Mouse (Mus musculus): ENCODE measurements around the gene Ociad1. TPM values are rescaled to one million over a fixed set of nuclear protein-coding genes. Genes with fewer than 3 reads are reported as not detected.

Ociad1 gene
- 65.6 and 75.6 TPM in 2 replicates for polyA plus RNA-seq (2012; rRNA removed)

DNA sequence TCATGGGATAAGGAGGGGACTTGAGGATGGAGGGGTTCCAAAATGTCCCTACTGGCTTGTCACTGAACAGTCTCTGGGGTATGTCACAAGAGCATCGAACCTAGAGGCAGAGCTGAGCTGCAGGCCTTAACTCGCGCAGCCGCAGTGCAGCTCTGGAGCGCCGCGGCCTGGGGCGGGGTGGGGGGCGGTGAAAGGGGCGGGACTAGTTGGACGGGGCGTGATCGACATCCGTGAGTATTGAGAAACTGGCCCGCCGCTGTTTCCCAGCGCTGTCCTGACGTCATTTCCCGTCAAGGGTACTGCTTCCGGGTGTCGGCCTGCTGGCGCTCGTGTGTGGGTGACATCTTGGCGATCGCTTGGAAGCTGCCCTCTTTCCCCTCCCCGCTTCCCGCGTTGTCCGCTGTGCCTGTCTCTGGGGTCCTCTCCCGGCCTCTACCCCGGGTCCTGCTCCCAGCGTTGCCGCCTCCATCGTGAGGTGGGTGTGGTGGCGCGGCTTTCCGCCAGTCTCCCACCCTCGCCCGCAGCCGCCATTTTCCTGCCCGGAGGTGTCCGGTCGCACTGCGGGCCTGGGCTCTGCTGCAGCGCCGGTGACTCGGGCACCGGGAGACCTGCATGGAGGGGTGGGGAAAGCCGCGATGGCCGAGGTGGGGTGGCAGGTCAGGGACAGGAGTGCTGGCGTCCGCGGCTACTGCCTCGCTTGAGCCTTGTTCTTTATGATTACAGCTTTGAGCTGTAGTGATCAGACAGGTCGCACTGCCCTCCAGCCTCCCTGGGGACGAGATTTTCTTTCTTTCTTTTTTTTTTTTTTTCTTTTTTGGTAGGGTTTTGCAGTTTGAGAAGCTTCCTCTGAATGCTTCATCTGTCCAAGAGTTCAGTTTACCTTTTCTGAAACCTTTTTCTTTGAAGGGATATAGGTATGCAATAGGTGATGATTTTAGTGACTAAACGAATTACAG lies at the start of gene Ociad1:
Gene Ociad1, plus strand, starts transcription at position 283 of the 956 bp plus-strand sequence.
- H3K4me3 ChIP-seq (ENCODE audit: insufficient read depth, low read depth, low read length), result peak within 1 kb of the TSS; percentile 97
- peak within 1 kb of the TSS; percentile 91 for H3K27ac ChIP-seq (ENCODE audit: insufficient read depth, low read depth, low read length)
- H3K36me3 ChIP-seq (ENCODE audit: control insufficient read depth, insufficient read depth, low read length), result peaks cover 3% of the 10 kb centered on the region
- WGBS, result under 1% methylated on average over 58 of the region's 58 CpGs
- peaks cover 3% of the 10 kb centered on the region; the same call in 1 of the 2 replicates for H3K4me1 ChIP-seq (ENCODE audit: control insufficient read depth, insufficient read depth, low read length)
- peak; percentile 98 for DNase-seq
- TF ChIP-seq POLR2A (IDR thresholded peaks at IDR 0.05; ENCODE audit: low read depth, low read length) (peak; percentile 87), CTCF (conservative IDR thresholded peaks at IDR 0.05; ENCODE audit: insufficient read depth, insufficient read length, low read depth, low read length) (0 out of 2 replicates have a peak, but pooled peaks have one; percentile 1)
- no peaks in the 10 kb centered on the region for H3K27me3 ChIP-seq (replicated peaks; ENCODE audit: control insufficient read depth, insufficient read depth, low read length)

DNA sequence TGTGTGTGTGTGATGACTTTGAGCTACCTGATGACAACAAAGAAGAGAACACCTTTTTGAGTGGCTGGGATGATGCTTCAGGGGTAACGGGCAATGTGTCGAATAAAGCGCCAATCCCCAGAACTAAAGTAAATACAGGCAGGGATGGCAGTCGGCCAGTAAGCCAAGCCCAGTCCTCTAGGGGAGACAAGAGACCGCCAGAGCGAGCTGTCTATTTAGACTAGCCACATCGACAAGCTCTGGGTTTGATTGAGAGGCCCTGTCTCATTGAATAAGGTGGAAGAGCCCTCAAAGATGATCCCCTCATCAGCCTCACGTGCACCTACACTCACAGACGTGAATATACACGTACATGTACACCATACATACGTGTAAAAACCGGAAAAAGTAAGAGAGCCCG lies 48.2 kb upstream of the Ociad1 start:
- Histone ChIP-seq H3K36me3 (ENCODE audit: control insufficient read depth, insufficient read depth, low read length) (no peaks in the 10 kb centered on the region), H3K27ac (ENCODE audit: insufficient read depth, low read depth, low read length) (no peak overlapping the region), H3K4me1 (ENCODE audit: control insufficient read depth, insufficient read depth, low read length) (no peaks in the 10 kb centered on the region), H3K4me3 (ENCODE audit: insufficient read depth, low read depth, low read length) (no peak overlapping the region), H3K27me3 (replicated peaks; ENCODE audit: control insufficient read depth, insufficient read depth, low read length) (no peaks in the 10 kb centered on the region)
- 80% methylated on average over 13 of the region's 13 CpGs for WGBS
- TF ChIP-seq CTCF (conservative IDR thresholded peaks at IDR 0.05; ENCODE audit: insufficient read depth, insufficient read length, low read depth, low read length) (no peak), POLR2A (IDR thresholded peaks at IDR 0.05; ENCODE audit: low read depth, low read length) (no peak)
- DNase-seq, result no peak

- H3K36me3 ChIP-seq (ENCODE audit: control insufficient read depth, insufficient read depth, low read length), result no peaks in the 10 kb centered on the region
- DNase-seq, result no peak
- no peak overlapping the region for H3K27ac ChIP-seq (ENCODE audit: insufficient read depth, low read depth, low read length)
- H3K4me3 ChIP-seq (ENCODE audit: insufficient read depth, low read depth, low read length), result no peak overlapping the region
- TF ChIP-seq POLR2A (IDR thresholded peaks at IDR 0.05; ENCODE audit: low read depth, low read length) (no peak), CTCF (conservative IDR thresholded peaks at IDR 0.05; ENCODE audit: insufficient read depth, insufficient read length, low read depth, low read length) (no peak)
- H3K4me1 ChIP-seq (ENCODE audit: control insufficient read depth, insufficient read depth, low read length), result no peaks in the 10 kb centered on the region
- WGBS, result 86% methylated on average over 6 of the region's 6 CpGs
- no peaks in the 10 kb centered on the region for H3K27me3 ChIP-seq (replicated peaks; ENCODE audit: control insufficient read depth, insufficient read depth, low read length)
These were observed 46.2 kb upstream of the Ociad1 start for GRCm38 (mm10) chr5:73246414-73246813.

DNA sequence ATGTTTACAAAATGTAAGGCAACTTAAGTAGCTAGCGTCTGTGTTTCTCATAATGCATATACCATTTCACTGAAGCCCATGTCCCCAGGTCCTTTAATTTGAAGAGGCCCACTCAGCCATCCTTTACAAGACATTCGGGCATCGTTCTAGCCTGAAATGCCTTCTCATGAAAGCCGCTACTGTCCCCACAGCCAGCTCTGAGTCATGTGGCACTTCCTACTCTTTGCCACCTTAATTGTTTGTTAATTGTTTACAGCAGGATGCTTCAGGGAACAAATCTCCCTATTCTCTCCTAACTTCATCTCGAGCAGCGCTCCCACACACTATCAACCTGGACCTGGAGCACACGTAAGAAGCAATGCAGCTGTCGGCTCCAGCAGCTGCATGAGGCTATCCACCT lies 44.4 kb upstream of the Ociad1 start:
- DNase-seq, result no peak
- Histone ChIP-seq H3K27ac (ENCODE audit: insufficient read depth, low read depth, low read length) (no peak overlapping the region), H3K27me3 (replicated peaks; ENCODE audit: control insufficient read depth, insufficient read depth, low read length) (no peaks in the 10 kb centered on the region), H3K36me3 (ENCODE audit: control insufficient read depth, insufficient read depth, low read length) (no peaks in the 10 kb centered on the region), H3K4me1 (ENCODE audit: control insufficient read depth, insufficient read depth, low read length) (0 out of 2 replicates have a peak, but pooled peaks cover 2% of the 10 kb centered on the region), H3K4me3 (ENCODE audit: insufficient read depth, low read depth, low read length) (no peak overlapping the region)
- TF ChIP-seq POLR2A (IDR thresholded peaks at IDR 0.05; ENCODE audit: low read depth, low read length), result no peak
- no peak for TF ChIP-seq CTCF (conservative IDR thresholded peaks at IDR 0.05; ENCODE audit: insufficient read depth, insufficient read length, low read depth, low read length)
- 67% methylated on average over 8 of the region's 8 CpGs for WGBS

DNA sequence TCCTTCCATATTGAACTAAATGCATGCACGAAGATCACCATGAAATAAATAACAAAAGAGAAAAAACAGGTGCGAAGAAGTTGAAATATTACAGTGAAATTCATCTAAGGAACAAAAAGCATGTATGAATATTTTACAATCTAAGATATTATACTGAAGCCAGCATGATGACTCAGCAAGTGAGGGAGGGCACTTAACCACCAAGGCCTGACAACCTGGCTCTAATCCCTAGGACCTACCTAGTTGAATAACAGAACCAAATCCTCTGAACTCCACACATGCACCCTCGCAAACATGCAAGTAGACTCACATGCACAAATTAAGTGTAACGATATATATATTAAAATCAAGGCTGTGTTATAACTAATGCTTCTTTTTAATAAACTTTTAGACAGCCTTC lies 43.2 kb upstream of the Ociad1 start:
- TF ChIP-seq CTCF (conservative IDR thresholded peaks at IDR 0.05; ENCODE audit: insufficient read depth, insufficient read length, low read depth, low read length) (no peak), POLR2A (IDR thresholded peaks at IDR 0.05; ENCODE audit: low read depth, low read length) (no peak)
- WGBS, result 96% methylated on average over 4 of the region's 4 CpGs
- no peak for DNase-seq

DNA sequence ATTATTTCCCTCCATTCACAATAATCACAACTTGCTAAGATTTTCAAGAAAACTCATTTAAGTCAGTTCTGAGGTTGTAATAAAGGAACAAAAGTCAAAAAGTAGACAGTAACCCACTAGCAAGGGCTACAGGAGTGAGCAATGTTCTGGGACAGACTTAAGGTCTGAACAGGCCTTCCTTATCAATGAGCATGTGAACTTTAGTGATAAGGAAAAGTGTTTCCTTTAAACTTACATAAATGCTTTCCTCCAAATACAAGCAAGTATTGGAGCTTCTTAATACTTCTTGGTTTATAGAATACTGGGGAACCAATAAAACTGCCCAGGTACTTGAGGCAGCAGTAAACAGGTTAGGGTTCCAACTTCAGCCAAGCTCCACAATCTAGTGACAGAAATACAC lies 39.8 kb upstream of the Ociad1 start:
- Histone ChIP-seq H3K4me1 (ENCODE audit: control insufficient read depth, insufficient read depth, low read length) (peaks cover 7% of the 10 kb centered on the region; the same call in 1 of the 2 replicates), H3K27ac (ENCODE audit: insufficient read depth, low read depth, low read length) (no peak overlapping the region), H3K27me3 (replicated peaks; ENCODE audit: control insufficient read depth, insufficient read depth, low read length) (no peaks in the 10 kb centered on the region), H3K36me3 (ENCODE audit: control insufficient read depth, insufficient read depth, low read length) (no peaks in the 10 kb centered on the region), H3K4me3 (ENCODE audit: insufficient read depth, low read depth, low read length) (no peak overlapping the region)
- no peak for DNase-seq
- TF ChIP-seq CTCF (conservative IDR thresholded peaks at IDR 0.05; ENCODE audit: insufficient read depth, insufficient read length, low read depth, low read length) (no peak), POLR2A (IDR thresholded peaks at IDR 0.05; ENCODE audit: low read depth, low read length) (no peak)

More for the DNA sequence above, 43.2 kb upstream of the Ociad1 start:
- H3K27me3 ChIP-seq (replicated peaks; ENCODE audit: control insufficient read depth, insufficient read depth, low read length), result no peaks in the 10 kb centered on the region
- no peak overlapping the region for H3K4me3 ChIP-seq (ENCODE audit: insufficient read depth, low read depth, low read length)
- H3K36me3 ChIP-seq (ENCODE audit: control insufficient read depth, insufficient read depth, low read length), result no peaks in the 10 kb centered on the region
- H3K4me1 ChIP-seq (ENCODE audit: control insufficient read depth, insufficient read depth, low read length), result 0 out of 2 replicates have a peak, but pooled peaks cover 2% of the 10 kb centered on the region
- H3K27ac ChIP-seq (ENCODE audit: insufficient read depth, low read depth, low read length), result no peak overlapping the region

DNA sequence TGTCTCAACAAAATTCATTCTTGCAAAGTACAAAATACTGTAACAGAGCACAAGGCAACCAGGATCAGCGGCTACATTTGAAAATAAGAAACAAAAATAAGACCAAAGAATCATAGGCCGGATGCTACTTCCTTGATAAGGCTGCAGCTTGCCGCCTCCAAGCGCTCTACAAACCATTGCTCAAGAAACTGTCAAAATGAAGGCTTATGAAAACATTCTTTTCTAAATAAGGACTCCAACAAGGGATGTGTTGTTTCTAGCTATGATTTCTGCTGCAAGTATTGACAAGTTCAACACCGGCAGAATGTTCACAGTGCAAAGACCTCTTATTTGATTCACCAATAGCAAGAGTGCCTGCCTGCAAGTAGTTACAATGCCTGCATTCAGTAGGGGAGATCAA lies 37.9 kb upstream of the Ociad1 start:
- H3K4me3 ChIP-seq (ENCODE audit: insufficient read depth, low read depth, low read length), result peak overlapping the region; percentile 93
- H3K27ac ChIP-seq (ENCODE audit: insufficient read depth, low read depth, low read length), result peak overlapping the region; percentile 85

More for the DNA sequence above, 37.9 kb upstream of the Ociad1 start:
- no peaks in the 10 kb centered on the region for H3K27me3 ChIP-seq (replicated peaks; ENCODE audit: control insufficient read depth, insufficient read depth, low read length)
- peak; percentile 51 for DNase-seq
- TF ChIP-seq POLR2A (IDR thresholded peaks at IDR 0.05; ENCODE audit: low read depth, low read length) (no peak), CTCF (conservative IDR thresholded peaks at IDR 0.05; ENCODE audit: insufficient read depth, insufficient read length, low read depth, low read length) (no peak)
- 27% methylated on average over 5 of the region's 5 CpGs for WGBS
- peaks cover 7% of the 10 kb centered on the region; the same call in 1 of the 2 replicates for H3K4me1 ChIP-seq (ENCODE audit: control insufficient read depth, insufficient read depth, low read length)
- H3K36me3 ChIP-seq (ENCODE audit: control insufficient read depth, insufficient read depth, low read length), result no peaks in the 10 kb centered on the region

Measured in kidney, adult 2 months (tissue).